Mouse (Mus musculus) kidney, adult 18-20 months (tissue): ENCODE data around the gene Reep1.
"Not testable (repeated sequence)": the region's sequence is repeated elsewhere in the genome, so short reads cannot be mapped to it uniquely, and the experiment has no call there.

Experiments
- DNase-seq: peaks from one replicate; pipeline ENCODE4 v3.0.0; 2021

Gene Reep1

GRCm38 (mm10) chr6:71788348-71788747 is 81.0 kb downstream of the Reep1 start:
- no peak for DNase-seq

GRCm38 (mm10) chr6:71791771-71792170 is 84.4 kb downstream of the Reep1 start:
- DNase-seq: no peak

- no peak for DNase-seq
Observed at GRCm38 (mm10) chr6:71799391-71799790, 92.0 kb downstream of the Reep1 start.

- no peak for DNase-seq
Observed at GRCm38 (mm10) chr6:71801011-71801713, 93.8 kb downstream of the Reep1 start.

GRCm38 (mm10) chr6:71801714-71802094 is 94.3 kb downstream of the Reep1 start:
- DNase-seq: no peak

- DNase-seq: no peak
Observed at GRCm38 (mm10) chr6:71803609-71804008, 96.2 kb downstream of the Reep1 start.

GRCm38 (mm10) chr6:71804061-71804829 is 96.9 kb downstream of the Reep1 start:
- DNase-seq: peak; percentile 61

- DNase-seq: no peak
Observed at GRCm38 (mm10) chr6:71806713-71807112, 99.4 kb downstream of the Reep1 start.

- no peak for DNase-seq
Observed at GRCm38 (mm10) chr6:71809890-71810289, 102.5 kb downstream of the Reep1 start.

- DNase-seq: no peak
Observed at GRCm38 (mm10) chr6:71812820-71813219, 105.5 kb downstream of the Reep1 start.

- DNase-seq: peak; percentile 49
Observed at GRCm38 (mm10) chr6:71819764-71820292, 112.5 kb downstream of the Reep1 start.

GRCm38 (mm10) chr6:71823085-71823484 is 115.7 kb downstream of the Reep1 start:
- DNase-seq: no peak

- DNase-seq: peak; percentile 97
Observed at GRCm38 (mm10) chr6:71823488-71823887, 116.1 kb downstream of the Reep1 start.

- no peak for DNase-seq
Observed at GRCm38 (mm10) chr6:71823961-71824360, 116.6 kb downstream of the Reep1 start.

- no peak for DNase-seq
Observed at GRCm38 (mm10) chr6:71826869-71827268, 119.5 kb downstream of the Reep1 start, which contains the start of gene Mrpl35. Gene Mrpl35, minus strand, starts transcription at chr6:71826969.

- DNase-seq: no peak
Observed at GRCm38 (mm10) chr6:71829768-71830167, 122.4 kb downstream of the Reep1 start.

GRCm38 (mm10) chr6:71830690-71831580 is 123.6 kb downstream of the Reep1 start, which contains the start of gene Immt:
Gene Immt, plus strand, starts transcription at chr6:71831331.
- DNase-seq: peak; percentile 94

GRCm38 (mm10) chr6:71831581-71831960 is 124.2 kb downstream of the Reep1 start:
- DNase-seq: peak; percentile 94

- DNase-seq: no peak
Observed at GRCm38 (mm10) chr6:71836811-71837210, 129.4 kb downstream of the Reep1 start.

- no peak for DNase-seq
Observed at GRCm38 (mm10) chr6:71839815-71840214, 132.5 kb downstream of the Reep1 start.

- DNase-seq: peak; percentile 10
Observed at GRCm38 (mm10) chr6:71840597-71841290, 133.4 kb downstream of the Reep1 start.

- not testable (repeated sequence) for DNase-seq
Observed at GRCm38 (mm10) chr6:71846906-71847305, 139.5 kb downstream of the Reep1 start.
